Mouse (Mus musculus) embryonic facial prominence, embryonic 15.5 days (tissue): ENCODE measurements around the gene Cabin1. TPM values are rescaled to one million over a fixed set of nuclear protein-coding genes. Genes with fewer than 3 reads are reported as not detected.

Source experiments
- ATAC-seq: fragments of 200-750 bp; cut with Nextera tagmentation; 2 replicates; pipeline ENCODE4 v1.8.0; 2017; ENCODE audit warnings: low read depth, moderate TSS enrichment; ENCODE audit not compliant: insufficient number of reproducible peaks, low FRiP score, low TSS enrichment
- H3K27ac ChIP-seq: fragments of 300-500 bp; sonication (generic); replicated peaks from 2 replicates; pipeline ENCODE4 v1.5.1; 2015; ENCODE audit warnings: mild to moderate bottlenecking, inconsistent platforms
- H3K27me3 ChIP-seq: fragments of 300-500 bp; sonication (generic); 2 replicates; pipeline ENCODE4 v1.6.1; 2015; ENCODE audit warnings: inconsistent platforms
- H3K36me3 ChIP-seq: fragments of 300-500 bp; sonication (generic); 2 replicates; pipeline ENCODE4 v1.6.1; 2015; ENCODE audit warnings: mild to moderate bottlenecking, inconsistent platforms
- H3K4me1 ChIP-seq: fragments of 300-500 bp; sonication (generic); 2 replicates; pipeline ENCODE4 v1.6.1; 2015; ENCODE audit warnings: inconsistent platforms
- H3K4me2 ChIP-seq: fragments of 300-500 bp; sonication (generic); replicated peaks from 2 replicates; pipeline ENCODE4 v1.6.1; 2015; ENCODE audit warnings: mild to moderate bottlenecking, inconsistent platforms
- H3K4me3 ChIP-seq: fragments of 300-500 bp; sonication (generic); replicated peaks from 2 replicates; pipeline ENCODE4 v1.5.1; 2015; ENCODE audit warnings: mild to moderate bottlenecking, inconsistent platforms
- H3K9ac ChIP-seq: fragments of 300-500 bp; sonication (generic); 2 replicates; pipeline ENCODE4 v1.6.1; 2015; ENCODE audit warnings: inconsistent platforms
- H3K9me3 ChIP-seq: fragments of 300-500 bp; sonication (generic); replicated peaks from 2 replicates; pipeline ENCODE4 v1.6.1; 2016; ENCODE audit warnings: inconsistent platforms
- WGBS: fragments of 180-500 bp; shearing (Covaris S2); methylation state at CpG from one replicate; pipeline ENCODE4 v1.1.7; 2015; 5-methylcytosine and 5-hydroxymethylcytosine counted together
- polyA plus RNA-seq: library from polyadenylated mRNA; unstranded; fragments of >200 nt; fragmentation: Nextera tagmentation; extraction: Ambion mirVana; gene quantifications from 2 replicates; pipeline ENCODE4 v1.2.1, GENCODE M21; 2015

The Cabin1 gene
- polyA plus RNA-seq: 29.4 and 30.0 TPM in 2 replicates

- Histone ChIP-seq H3K9me3 (no peaks in the 10 kb centered on the region), H3K36me3 (peaks cover 4% of the 10 kb centered on the region; the same call in 1 of the 2 replicates), H3K4me2 (peak within 1 kb of the TSS; percentile 72), H3K27ac (peak within 1 kb of the TSS; percentile 80), H3K4me3 (peak within 1 kb of the TSS; percentile 74), H3K9ac (peak within 1 kb of the TSS; percentile 82), H3K4me1 (peaks cover 15% of the 10 kb centered on the region), H3K27me3 (no peaks in the 10 kb centered on the region)
- under 1% methylated on average over 61 of the region's 61 CpGs for WGBS
- peak; percentile 97 for ATAC-seq
Observed at GRCm38 (mm10) chr10:75763682-75764518, at the start of gene Cabin1. TSS of gene Cabin1 (minus strand) at chr10:75764341.

GRCm38 (mm10) chr10:75804217-75804616 lies 40.1 kb upstream of the Cabin1 start:
- WGBS: 52% methylated on average over 2 of the region's 2 CpGs
- no peak for ATAC-seq

GRCm38 (mm10) chr10:75798176-75798696 lies 34.1 kb upstream of the Cabin1 start, which contains the start of gene Gstt1:
TSS of gene Gstt1 (minus strand) at chr10:75798584.
- Histone ChIP-seq H3K9me3 (no peaks in the 10 kb centered on the region), H3K27me3 (no peaks in the 10 kb centered on the region), H3K27ac (peak within 1 kb of the TSS; percentile 34; the same call in 1 of the 2 replicates), H3K4me2 (peak within 1 kb of the TSS; percentile 80), H3K36me3 (no peaks in the 10 kb centered on the region), H3K4me3 (peak within 1 kb of the TSS; percentile 48), H3K4me1 (peaks cover 26% of the 10 kb centered on the region), H3K9ac (peak within 1 kb of the TSS; percentile 39)
- no peak for ATAC-seq
- under 1% methylated on average over 18 of the region's 18 CpGs for WGBS

More at GRCm38 (mm10) chr10:75804217-75804616, 40.1 kb upstream of the Cabin1 start:
- Histone ChIP-seq H3K4me3 (no peak overlapping the region), H3K27ac (no peak overlapping the region), H3K27me3 (no peaks in the 10 kb centered on the region), H3K36me3 (no peaks in the 10 kb centered on the region), H3K9me3 (no peaks in the 10 kb centered on the region), H3K9ac (no peak overlapping the region), H3K4me2 (no peak overlapping the region), H3K4me1 (no peaks in the 10 kb centered on the region)

GRCm38 (mm10) chr10:75797619-75798175 lies 33.6 kb upstream of the Cabin1 start:
- H3K9me3 ChIP-seq: no peaks in the 10 kb centered on the region
- peaks cover 26% of the 10 kb centered on the region for H3K4me1 ChIP-seq
- WGBS: 4% methylated on average over 12 of the region's 12 CpGs
- H3K36me3 ChIP-seq: no peaks in the 10 kb centered on the region
- peak overlapping the region; percentile 80 for H3K4me2 ChIP-seq
- H3K27ac ChIP-seq: peak overlapping the region; percentile 34; the same call in 1 of the 2 replicates
- peak overlapping the region; percentile 39 for H3K9ac ChIP-seq
- peak; percentile 60; the same call in 1 of the 2 replicates for ATAC-seq
- no peaks in the 10 kb centered on the region for H3K27me3 ChIP-seq
- H3K4me3 ChIP-seq: peak overlapping the region; percentile 48

- Histone ChIP-seq H3K4me1 (peaks cover 26% of the 10 kb centered on the region), H3K27me3 (no peaks in the 10 kb centered on the region), H3K27ac (no peak overlapping the region), H3K4me3 (peak overlapping the region; percentile 48), H3K9me3 (no peaks in the 10 kb centered on the region), H3K9ac (no peak overlapping the region), H3K4me2 (peak overlapping the region; percentile 80), H3K36me3 (no peaks in the 10 kb centered on the region)
- no peak for ATAC-seq
- 43% methylated on average over 11 of the region's 11 CpGs for WGBS
Observed at GRCm38 (mm10) chr10:75796731-75797516, 32.8 kb upstream of the Cabin1 start.

GRCm38 (mm10) chr10:75794880-75795279 lies 30.7 kb upstream of the Cabin1 start:
- no peak overlapping the region for H3K4me3 ChIP-seq
- no peaks in the 10 kb centered on the region for H3K27me3 ChIP-seq
- no peak overlapping the region for H3K27ac ChIP-seq
- no peak overlapping the region for H3K4me2 ChIP-seq
- no peak overlapping the region for H3K9ac ChIP-seq
- H3K4me1 ChIP-seq: peaks cover 26% of the 10 kb centered on the region
- 25% methylated on average over 3 of the region's 3 CpGs for WGBS
- no peak for ATAC-seq
- H3K9me3 ChIP-seq: no peaks in the 10 kb centered on the region
- H3K36me3 ChIP-seq: no peaks in the 10 kb centered on the region

GRCm38 (mm10) chr10:75790773-75791172 lies 26.6 kb upstream of the Cabin1 start:
- Histone ChIP-seq H3K4me2 (no peak overlapping the region), H3K9me3 (no peaks in the 10 kb centered on the region), H3K27me3 (no peaks in the 10 kb centered on the region), H3K9ac (no peak overlapping the region), H3K4me3 (no peak overlapping the region), H3K4me1 (peaks cover 9% of the 10 kb centered on the region; the same call in 1 of the 2 replicates), H3K36me3 (no peaks in the 10 kb centered on the region), H3K27ac (no peak overlapping the region)
- 14% methylated on average over 7 of the region's 7 CpGs for WGBS
- ATAC-seq: no peak

- no peak overlapping the region for H3K27ac ChIP-seq
- H3K36me3 ChIP-seq: no peaks in the 10 kb centered on the region
- ATAC-seq: no peak
- H3K4me1 ChIP-seq: peaks cover 6% of the 10 kb centered on the region; the same call in 1 of the 2 replicates
- no peak overlapping the region for H3K4me2 ChIP-seq
- 88% methylated on average over 5 of the region's 5 CpGs for WGBS
- H3K9ac ChIP-seq: no peak overlapping the region
- H3K27me3 ChIP-seq: no peaks in the 10 kb centered on the region
- H3K4me3 ChIP-seq: no peak overlapping the region
- no peaks in the 10 kb centered on the region for H3K9me3 ChIP-seq
Observed at GRCm38 (mm10) chr10:75789841-75790240, 25.7 kb upstream of the Cabin1 start.

GRCm38 (mm10) chr10:75789081-75789735 lies 25.1 kb upstream of the Cabin1 start:
- no peak for ATAC-seq
- Histone ChIP-seq H3K4me2 (no peak overlapping the region), H3K9me3 (no peaks in the 10 kb centered on the region), H3K27me3 (no peaks in the 10 kb centered on the region), H3K4me1 (no peaks in the 10 kb centered on the region), H3K36me3 (no peaks in the 10 kb centered on the region), H3K9ac (no peak overlapping the region), H3K27ac (no peak overlapping the region), H3K4me3 (no peak overlapping the region)
- 70% methylated on average over 6 of the region's 6 CpGs for WGBS

GRCm38 (mm10) chr10:75788277-75788676 lies 24.1 kb upstream of the Cabin1 start:
- Histone ChIP-seq H3K4me1 (no peaks in the 10 kb centered on the region), H3K9ac (no peak overlapping the region), H3K4me3 (no peak overlapping the region), H3K9me3 (no peaks in the 10 kb centered on the region), H3K4me2 (no peak overlapping the region), H3K36me3 (no peaks in the 10 kb centered on the region), H3K27ac (no peak overlapping the region), H3K27me3 (no peaks in the 10 kb centered on the region)
- ATAC-seq: no peak
- 88% methylated on average over 8 of the region's 8 CpGs for whole genome bisulfite sequencing
